Mouse (Mus musculus): ENCODE data around the gene Rnaseh2a. TPM values are rescaled to one million over a fixed set of nuclear protein-coding genes. Genes with fewer than 3 reads are reported as not detected.

The Rnaseh2a gene
- total RNA-seq, 1 experiment: 160 TPM

- H3K9ac ChIP-seq (ENCODE audit: insufficient read depth, low read depth, low read length, poor library complexity, severe bottlenecking): peak overlapping the region; percentile 82; the same call in 1 of the 2 replicates
- in situ Hi-C loops (cut with MboI; ENCODE audit: low sequenced_read_pairs in 2 of 2, unreplicated experiment in 2 of 2): no loop called here
- no peaks in the 10 kb centered on the region for H3K9me3 ChIP-seq (ENCODE audit: control insufficient read depth, insufficient read depth, low read depth, low read length)
- peak overlapping the region; percentile 57 to 76 for H3K4me3 ChIP-seq (ENCODE audit: insufficient read depth in 1 of 2, low read depth in 1 of 2, low read length in 2 of 2, poor library complexity in 1 of 2, severe bottlenecking in 1 of 2)
- H3K36me3 ChIP-seq (ENCODE audit: control insufficient read depth, insufficient read depth, low read length, poor library complexity, severe bottlenecking): no peaks in the 10 kb centered on the region
- no peak for DNase-seq (ENCODE audit: low read depth, low spot score)
- TF ChIP-seq ZC3H11A (IDR thresholded peaks at IDR 0.05; ENCODE audit: borderline replicate concordance, low read depth, low read length): no peak
- TF ChIP-seq MAFK (IDR thresholded peaks at IDR 0.05; ENCODE audit: insufficient read depth, low read depth, low read length): no peak
- TF ChIP-seq HCFC1 (IDR thresholded peaks at IDR 0.05; ENCODE audit: borderline replicate concordance, insufficient read depth, low read length): no peak
- no peak for TF ChIP-seq CHD2 (IDR thresholded peaks at IDR 0.05; ENCODE audit: low read depth, low read length)
- no peak for TF ChIP-seq ZNF384 (IDR thresholded peaks at IDR 0.05; ENCODE audit: low read depth, low read length)
- peaks cover 15 to 29% of the 10 kb centered on the region in 2 experiments for H3K4me1 ChIP-seq (ENCODE audit: control insufficient read depth in 2 of 2, insufficient read depth in 2 of 2, low read length in 2 of 2, poor library complexity in 1 of 2)
- H3K27ac ChIP-seq (ENCODE audit: insufficient read depth, low read depth, low read length, poor library complexity, severe bottlenecking): peak overlapping the region; percentile 89
These were observed 14.9 kb upstream of the Rnaseh2a start for GRCm38 (mm10) chr8:84984294-84985048.

GRCm38 (mm10) chr8:84982499-84983011 is 13.0 kb upstream of the Rnaseh2a start:
- H3K4me1 ChIP-seq (ENCODE audit: control insufficient read depth in 2 of 2, insufficient read depth in 2 of 2, low read length in 2 of 2, poor library complexity in 1 of 2): peaks cover 12 to 25% of the 10 kb centered on the region in 2 experiments
- no peak overlapping the region for H3K4me3 ChIP-seq (ENCODE audit: insufficient read depth in 1 of 2, low read depth in 1 of 2, low read length in 2 of 2, poor library complexity in 1 of 2, severe bottlenecking in 1 of 2)
- TF ChIP-seq ZC3H11A (IDR thresholded peaks at IDR 0.05; ENCODE audit: borderline replicate concordance, low read depth, low read length) (no peak), MAFK (IDR thresholded peaks at IDR 0.05; ENCODE audit: insufficient read depth, low read depth, low read length) (no peak), CHD2 (IDR thresholded peaks at IDR 0.05; ENCODE audit: low read depth, low read length) (no peak), ZNF384 (IDR thresholded peaks at IDR 0.05; ENCODE audit: low read depth, low read length) (no peak), HCFC1 (IDR thresholded peaks at IDR 0.05; ENCODE audit: borderline replicate concordance, insufficient read depth, low read length) (no peak)
- H3K36me3 ChIP-seq (ENCODE audit: control insufficient read depth, insufficient read depth, low read length, poor library complexity, severe bottlenecking): no peaks in the 10 kb centered on the region
- in situ Hi-C loops (cut with MboI; ENCODE audit: low sequenced_read_pairs in 2 of 2, unreplicated experiment in 2 of 2): no loop called here
- no peaks in the 10 kb centered on the region for H3K9me3 ChIP-seq (ENCODE audit: control insufficient read depth, insufficient read depth, low read depth, low read length)
- H3K9ac ChIP-seq (ENCODE audit: insufficient read depth, low read depth, low read length, poor library complexity, severe bottlenecking): no peak overlapping the region
- H3K27ac ChIP-seq (ENCODE audit: insufficient read depth, low read depth, low read length, poor library complexity, severe bottlenecking): no peak overlapping the region
- no peak for DNase-seq (ENCODE audit: low read depth, low spot score)

- H3K36me3 ChIP-seq (ENCODE audit: control insufficient read depth, insufficient read depth, low read length, poor library complexity, severe bottlenecking): no peaks in the 10 kb centered on the region
- H3K4me1 ChIP-seq (ENCODE audit: control insufficient read depth in 2 of 2, insufficient read depth in 2 of 2, low read length in 2 of 2, poor library complexity in 1 of 2): peaks cover 11 to 25% of the 10 kb centered on the region in 2 experiments
- no peak for DNase-seq (ENCODE audit: low read depth, low spot score)
- no peak overlapping the region; the same call in 1 of the 2 replicates for H3K9ac ChIP-seq (ENCODE audit: insufficient read depth, low read depth, low read length, poor library complexity, severe bottlenecking)
- H3K9me3 ChIP-seq (ENCODE audit: control insufficient read depth, insufficient read depth, low read depth, low read length): no peaks in the 10 kb centered on the region
- no peak overlapping the region for H3K4me3 ChIP-seq (ENCODE audit: insufficient read depth in 1 of 2, low read depth in 1 of 2, low read length in 2 of 2, poor library complexity in 1 of 2, severe bottlenecking in 1 of 2)
- H3K27ac ChIP-seq (ENCODE audit: insufficient read depth, low read depth, low read length, poor library complexity, severe bottlenecking): no peak overlapping the region
- in situ Hi-C loops (cut with MboI; ENCODE audit: low sequenced_read_pairs in 2 of 2, unreplicated experiment in 2 of 2): no loop called here
- no peak for TF ChIP-seq MAFK (IDR thresholded peaks at IDR 0.05; ENCODE audit: insufficient read depth, low read depth, low read length)
These were observed 12.3 kb upstream of the Rnaseh2a start for GRCm38 (mm10) chr8:84981644-84982498.

GRCm38 (mm10) chr8:84980622-84981358 is 11.2 kb upstream of the Rnaseh2a start:
- peaks cover 6 to 25% of the 10 kb centered on the region in 2 experiments; a peak in 3 of 4 replicates for H3K4me1 ChIP-seq (ENCODE audit: control insufficient read depth in 2 of 2, insufficient read depth in 2 of 2, low read length in 2 of 2, poor library complexity in 1 of 2)
- H3K36me3 ChIP-seq (ENCODE audit: control insufficient read depth, insufficient read depth, low read length, poor library complexity, severe bottlenecking): no peaks in the 10 kb centered on the region
- no peaks in the 10 kb centered on the region for H3K9me3 ChIP-seq (ENCODE audit: control insufficient read depth, insufficient read depth, low read depth, low read length)
- DNase-seq (ENCODE audit: low read depth, low spot score): no peak
- H3K27ac ChIP-seq (ENCODE audit: insufficient read depth, low read depth, low read length, poor library complexity, severe bottlenecking): peak overlapping the region; percentile 44
- TF ChIP-seq ZC3H11A (IDR thresholded peaks at IDR 0.05; ENCODE audit: borderline replicate concordance, low read depth, low read length): no peak
- no peak for TF ChIP-seq HCFC1 (IDR thresholded peaks at IDR 0.05; ENCODE audit: borderline replicate concordance, insufficient read depth, low read length)
- no peak for TF ChIP-seq MAFK (IDR thresholded peaks at IDR 0.05; ENCODE audit: insufficient read depth, low read depth, low read length)
- no peak for TF ChIP-seq ZNF384 (IDR thresholded peaks at IDR 0.05; ENCODE audit: low read depth, low read length)
- TF ChIP-seq CHD2 (IDR thresholded peaks at IDR 0.05; ENCODE audit: low read depth, low read length): no peak
- in situ Hi-C loops (cut with MboI; ENCODE audit: low sequenced_read_pairs in 2 of 2, unreplicated experiment in 2 of 2): no loop called here
- H3K4me3 ChIP-seq (ENCODE audit: insufficient read depth in 1 of 2, low read depth in 1 of 2, low read length in 2 of 2, poor library complexity in 1 of 2, severe bottlenecking in 1 of 2): peak overlapping the region; percentile 64 to 77
- H3K9ac ChIP-seq (ENCODE audit: insufficient read depth, low read depth, low read length, poor library complexity, severe bottlenecking): peak overlapping the region; percentile 36

Measured in ES-E14 (cell line).